Mouse (Mus musculus) midbrain, embryonic 10.5 days (tissue): Measurements from ENCODE around the gene Tnfrsf1b. TPM values are rescaled to one million over a fixed set of nuclear protein-coding genes. Genes with fewer than 3 reads are reported as not detected.

ENCODE experiments used
- DNase-seq: peaks from one replicate; pipeline ENCODE4 v3.0.0-alpha.2; 2017; ENCODE audit warnings: low spot score
- H3K27ac ChIP-seq: fragments of 300-500 bp; sonication (generic); replicated peaks from 2 replicates; pipeline ENCODE4 v1.5.1; 2016; ENCODE audit warnings: mild to moderate bottlenecking
- H3K27me3 ChIP-seq: fragments of 300-500 bp; sonication (generic); 2 replicates; pipeline ENCODE4 v1.6.1; 2016; ENCODE audit warnings: low read depth, mild to moderate bottlenecking; ENCODE audit not compliant: poor library complexity, severe bottlenecking
- H3K36me3 ChIP-seq: fragments of 300-500 bp; sonication (generic); 2 replicates; pipeline ENCODE4 v1.6.1; 2016; ENCODE audit warnings: mild to moderate bottlenecking, moderate library complexity
- H3K4me1 ChIP-seq: fragments of 300-500 bp; sonication (generic); 2 replicates; pipeline ENCODE4 v1.6.1; 2016
- H3K4me3 ChIP-seq: fragments of 300-500 bp; sonication (generic); 2 replicates; pipeline ENCODE4 v1.5.1; 2016; ENCODE audit warnings: mild to moderate bottlenecking, moderate library complexity
- H3K9me3 ChIP-seq: fragments of 300-500 bp; sonication (generic); replicated peaks from 2 replicates; pipeline ENCODE4 v1.6.1; 2016; ENCODE audit warnings: mild to moderate bottlenecking
- WGBS: fragments of 180-500 bp; shearing (Covaris S2); methylation state at CpG from one replicate; pipeline ENCODE4 v1.1.7; 2016; 5-methylcytosine and 5-hydroxymethylcytosine counted together
- polyA plus RNA-seq: library from polyadenylated mRNA; unstranded; fragments of >200 nt; fragmentation: Nextera tagmentation; extraction: Ambion mirVana; gene quantifications from 2 replicates; pipeline ENCODE4 v1.2.1, GENCODE M21; 2016

Gene Tnfrsf1b
- polyA plus RNA-seq, 1 experiment from 2014 or later, result 2.6 TPM

- no peaks in the 10 kb centered on the region for H3K9me3 ChIP-seq
- peaks cover 13% of the 10 kb centered on the region for H3K4me1 ChIP-seq
- no peaks in the 10 kb centered on the region for H3K27me3 ChIP-seq
- no peak for DNase-seq
- WGBS, result 91% methylated on average over 5 of the region's 5 CpGs
- no peak overlapping the region for H3K4me3 ChIP-seq
- no peak overlapping the region for H3K27ac ChIP-seq
- H3K36me3 ChIP-seq, result no peaks in the 10 kb centered on the region
These were observed 17.0 kb downstream of the Tnfrsf1b start for GRCm38 (mm10) chr4:145229524-145230163.

- no peak for DNase-seq
- peaks cover 12% of the 10 kb centered on the region for H3K4me1 ChIP-seq
These were observed 17.6 kb downstream of the Tnfrsf1b start for GRCm38 (mm10) chr4:145229051-145229450.

GRCm38 (mm10) chr4:145224613-145225012 lies 22.1 kb downstream of the Tnfrsf1b start:
- Histone ChIP-seq H3K27ac (no peak overlapping the region), H3K9me3 (no peaks in the 10 kb centered on the region), H3K27me3 (no peaks in the 10 kb centered on the region), H3K36me3 (no peaks in the 10 kb centered on the region), H3K4me1 (no peaks in the 10 kb centered on the region), H3K4me3 (no peak overlapping the region)
- WGBS, result 93% methylated on average over 4 of the region's 4 CpGs
- no peak for DNase-seq

More at GRCm38 (mm10) chr4:145229051-145229450, 17.6 kb downstream of the Tnfrsf1b start:
- WGBS, result 88% methylated on average over 6 of the region's 6 CpGs
- Histone ChIP-seq H3K27ac (no peak overlapping the region), H3K4me3 (no peak overlapping the region), H3K36me3 (no peaks in the 10 kb centered on the region), H3K9me3 (no peaks in the 10 kb centered on the region), H3K27me3 (no peaks in the 10 kb centered on the region)

- 86% methylated on average over 8 of the region's 8 CpGs for WGBS
- no peak overlapping the region for H3K27ac ChIP-seq
- no peaks in the 10 kb centered on the region for H3K27me3 ChIP-seq
- H3K4me1 ChIP-seq, result no peaks in the 10 kb centered on the region
- H3K4me3 ChIP-seq, result no peak overlapping the region
- no peak for DNase-seq
- H3K36me3 ChIP-seq, result no peaks in the 10 kb centered on the region
- no peaks in the 10 kb centered on the region for H3K9me3 ChIP-seq
These were observed 24.6 kb downstream of the Tnfrsf1b start for GRCm38 (mm10) chr4:145222064-145222463.

GRCm38 (mm10) chr4:145221379-145221778 lies 25.3 kb downstream of the Tnfrsf1b start:
- WGBS, result 81% methylated on average over 2 of the region's 2 CpGs
- Histone ChIP-seq H3K27me3 (no peaks in the 10 kb centered on the region), H3K4me1 (no peaks in the 10 kb centered on the region), H3K9me3 (no peaks in the 10 kb centered on the region), H3K27ac (no peak overlapping the region), H3K36me3 (no peaks in the 10 kb centered on the region), H3K4me3 (no peak overlapping the region)
- DNase-seq, result no peak

- Histone ChIP-seq H3K9me3 (no peaks in the 10 kb centered on the region), H3K36me3 (no peaks in the 10 kb centered on the region), H3K4me1 (peaks cover 2% of the 10 kb centered on the region; the same call in 1 of the 2 replicates), H3K27ac (no peak overlapping the region), H3K4me3 (no peak overlapping the region), H3K27me3 (no peaks in the 10 kb centered on the region)
- DNase-seq, result no peak
- 79% methylated on average over 1 of the region's 1 CpGs for WGBS
These were observed 26.7 kb downstream of the Tnfrsf1b start for GRCm38 (mm10) chr4:145220001-145220400.

- Histone ChIP-seq H3K36me3 (no peaks in the 10 kb centered on the region), H3K4me1 (peaks cover 8% of the 10 kb centered on the region; the same call in 1 of the 2 replicates), H3K4me3 (no peak overlapping the region), H3K9me3 (no peaks in the 10 kb centered on the region), H3K27me3 (no peaks in the 10 kb centered on the region), H3K27ac (no peak overlapping the region)
- peak; percentile 16 for DNase-seq
- WGBS, result 65% methylated on average over 15 of the region's 15 CpGs
These were observed 27.3 kb downstream of the Tnfrsf1b start for GRCm38 (mm10) chr4:145219240-145219985.

- Histone ChIP-seq H3K36me3 (no peaks in the 10 kb centered on the region), H3K4me3 (no peak overlapping the region), H3K4me1 (peaks cover 12% of the 10 kb centered on the region), H3K27me3 (no peaks in the 10 kb centered on the region), H3K27ac (no peak overlapping the region), H3K9me3 (no peaks in the 10 kb centered on the region)
- no peak for DNase-seq
- WGBS, result 77% methylated on average over 5 of the region's 5 CpGs
These were observed 28.8 kb downstream of the Tnfrsf1b start for GRCm38 (mm10) chr4:145217837-145218236.

GRCm38 (mm10) chr4:145217046-145217445 lies 29.6 kb downstream of the Tnfrsf1b start:
- Histone ChIP-seq H3K9me3 (no peaks in the 10 kb centered on the region), H3K36me3 (no peaks in the 10 kb centered on the region), H3K4me3 (no peak overlapping the region), H3K27ac (no peak overlapping the region), H3K27me3 (no peaks in the 10 kb centered on the region), H3K4me1 (peaks cover 12% of the 10 kb centered on the region)
- WGBS, result 84% methylated on average over 6 of the region's 6 CpGs
- DNase-seq, result no peak

- DNase-seq, result no peak
- H3K27ac ChIP-seq, result no peak overlapping the region
- peaks cover 12% of the 10 kb centered on the region for H3K4me1 ChIP-seq
- H3K9me3 ChIP-seq, result no peaks in the 10 kb centered on the region
- H3K27me3 ChIP-seq, result no peaks in the 10 kb centered on the region
- 74% methylated on average over 2 of the region's 2 CpGs for WGBS
- no peaks in the 10 kb centered on the region for H3K36me3 ChIP-seq
- H3K4me3 ChIP-seq, result no peak overlapping the region
These were observed 31.3 kb downstream of the Tnfrsf1b start for GRCm38 (mm10) chr4:145215396-145215795.

- H3K4me3 ChIP-seq, result no peak overlapping the region
- no peaks in the 10 kb centered on the region for H3K36me3 ChIP-seq
- no peak overlapping the region for H3K27ac ChIP-seq
- peaks cover 12% of the 10 kb centered on the region for H3K4me1 ChIP-seq
- no peak for DNase-seq
- H3K9me3 ChIP-seq, result no peaks in the 10 kb centered on the region
- WGBS, result 57% methylated on average over 6 of the region's 6 CpGs
- no peaks in the 10 kb centered on the region for H3K27me3 ChIP-seq
These were observed 31.9 kb downstream of the Tnfrsf1b start for GRCm38 (mm10) chr4:145214786-145215174.

GRCm38 (mm10) chr4:145213999-145214785 lies 32.5 kb downstream of the Tnfrsf1b start:
- DNase-seq, result peak; percentile 90
- WGBS, result 35% methylated on average over 8 of the region's 8 CpGs
- peaks cover 12% of the 10 kb centered on the region for H3K4me1 ChIP-seq
- H3K27ac ChIP-seq, result peak overlapping the region; percentile 57
- no peaks in the 10 kb centered on the region for H3K27me3 ChIP-seq
- H3K36me3 ChIP-seq, result no peaks in the 10 kb centered on the region
- no peaks in the 10 kb centered on the region for H3K9me3 ChIP-seq
- H3K4me3 ChIP-seq, result no peak overlapping the region
